Mouse (Mus musculus) small intestine, adult 2 months (tissue): ENCODE measurements around the gene Hook2. TPM values are rescaled to one million over a fixed set of nuclear protein-coding genes. Genes with fewer than 3 reads are reported as not detected.

Experiments
- H3K27ac ChIP-seq: fragments of 200-500 bp; 2 replicates; pipeline ENCODE4 v1.5.1; 2012; ENCODE audit warnings: low read depth, low read length, control low read depth, inconsistent platforms; ENCODE audit not compliant: insufficient read depth
- H3K27me3 ChIP-seq: fragments of 200-500 bp; 2 replicates; pipeline ENCODE4 v1.6.1; 2012; ENCODE audit warnings: mild to moderate bottlenecking, moderate library complexity, low read length, inconsistent platforms; ENCODE audit not compliant: control insufficient read depth, insufficient read depth
- H3K36me3 ChIP-seq: fragments of 200-500 bp; 2 replicates; pipeline ENCODE4 v1.6.1; 2012; ENCODE audit warnings: mild to moderate bottlenecking, low read length, control low read depth, inconsistent platforms; ENCODE audit not compliant: control insufficient read depth, insufficient read depth
- H3K4me1 ChIP-seq: fragments of 200-500 bp; 2 replicates; pipeline ENCODE4 v1.6.1; 2012; ENCODE audit warnings: low read length, inconsistent platforms, mixed read lengths; ENCODE audit not compliant: control insufficient read depth, insufficient read depth, insufficient read length
- H3K4me3 ChIP-seq: fragments of 200-500 bp; 2 replicates; pipeline ENCODE4 v1.5.1; 2012; ENCODE audit warnings: low read depth, mild to moderate bottlenecking, control low read depth, inconsistent platforms, low read length, moderate library complexity
- CTCF ChIP-seq: fragments of 200-500 bp; IDR thresholded peaks from 2 replicates; pipeline ENCODE4 v1.5.1; 2012; ENCODE audit warnings: low read depth, mild to moderate bottlenecking, control low read depth, inconsistent platforms, low read length, moderate library complexity, mixed read lengths; ENCODE audit not compliant: insufficient replicate concordance, insufficient read length; ENCODE audit errors: extremely low read depth
- POLR2A ChIP-seq: fragments of 200-500 bp; IDR thresholded peaks from 2 replicates; pipeline ENCODE4 v1.6.1; 2012; ENCODE audit warnings: low read depth, mild to moderate bottlenecking, control low read depth, inconsistent platforms, low read length, moderate library complexity
- WGBS: fragments of 180-500 bp; shearing (Covaris S2); methylation state at CpG from one replicate; pipeline ENCODE4 v1.1.7; 2018; 5-methylcytosine and 5-hydroxymethylcytosine counted together
- polyA plus RNA-seq: library from polyadenylated mRNA; depleted of rRNA; stranded (reverse); fragments of >200 nt; gene quantifications from 2 replicates; pipeline ENCODE4 v1.2.3, GENCODE M21; 2012

The Hook2 gene
- polyA plus RNA-seq, 1 experiment, result 56.9 TPM

DNA sequence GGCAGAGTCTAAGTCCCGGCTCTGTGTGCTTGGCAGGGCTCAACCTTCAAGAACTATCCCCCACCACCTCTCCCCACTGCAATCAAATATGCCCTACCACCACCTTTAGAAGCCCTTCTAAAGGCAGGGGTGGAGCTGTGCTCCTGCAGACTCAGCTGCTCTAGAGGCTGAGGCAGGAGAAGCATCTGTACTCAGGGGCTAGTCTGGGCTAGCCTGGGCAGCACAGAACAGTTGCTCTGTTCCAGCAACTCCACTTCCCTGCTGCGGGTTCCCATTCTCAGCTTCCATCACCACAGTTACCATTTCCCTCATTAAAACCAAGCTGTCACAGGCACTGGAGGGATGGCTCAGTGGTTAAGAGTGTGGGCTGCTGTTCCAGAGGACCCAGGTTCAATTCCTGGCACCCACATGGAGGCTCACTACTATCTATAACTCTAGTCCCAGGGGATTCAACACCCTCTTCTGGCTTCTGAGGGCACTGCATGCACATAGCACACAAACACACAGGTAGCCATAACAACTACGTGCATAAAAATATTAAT, 31.2 kb downstream of the Hook2 start:
- WGBS, result 95% methylated on average over 3 of the region's 3 CpGs
- TF ChIP-seq POLR2A, result no peak
- no peak for TF ChIP-seq CTCF
- Histone ChIP-seq H3K27ac (no peak overlapping the region), H3K27me3 (no peaks in the 10 kb centered on the region), H3K4me3 (no peak overlapping the region), H3K36me3 (peaks cover 34% of the 10 kb centered on the region), H3K4me1 (peaks cover 11% of the 10 kb centered on the region; the same call in 1 of the 2 replicates)

DNA sequence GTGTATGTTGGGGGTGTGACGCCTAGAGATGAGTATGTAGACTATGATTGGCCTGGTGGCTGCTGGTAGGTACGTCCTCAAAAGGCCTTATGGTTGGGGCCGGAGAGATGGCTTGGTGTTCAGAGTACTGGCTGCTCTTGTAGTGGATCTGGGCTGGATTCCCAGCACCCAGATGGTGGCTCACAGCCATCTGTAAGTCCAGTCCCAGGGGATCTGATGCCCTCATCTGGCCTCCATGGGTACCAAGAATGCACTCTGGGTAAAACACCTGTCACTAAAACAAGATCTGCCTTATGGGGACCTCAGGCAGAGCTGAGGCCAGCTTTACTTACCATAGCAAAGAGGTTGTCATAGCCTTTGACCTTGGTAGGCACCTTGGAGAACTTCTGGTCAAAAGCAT, 33.4 kb downstream of the Hook2 start:
- no peak for TF ChIP-seq POLR2A
- no peak for TF ChIP-seq CTCF
- 89% methylated on average over 3 of the region's 3 CpGs for WGBS
- no peak overlapping the region for H3K4me3 ChIP-seq
- H3K4me1 ChIP-seq, result peaks cover 19% of the 10 kb centered on the region
- no peak overlapping the region for H3K27ac ChIP-seq
- peaks cover 27% of the 10 kb centered on the region for H3K36me3 ChIP-seq
- H3K27me3 ChIP-seq, result no peaks in the 10 kb centered on the region

GRCm38 (mm10) chr8:85025098-85025932, 34.9 kb downstream of the Hook2 start, which contains the start of gene Asna1:
Gene Asna1 (minus strand): TSS chr8:85025281.
- 1% methylated on average over 30 of the region's 30 CpGs for WGBS
- H3K27ac ChIP-seq, result peak within 1 kb of the TSS; percentile 75
- no peaks in the 10 kb centered on the region for H3K27me3 ChIP-seq
- peak within 1 kb of the TSS; percentile 83 for H3K4me3 ChIP-seq
- TF ChIP-seq CTCF (no peak), POLR2A (peak; percentile 39; the same call in 1 of the 2 replicates)
- H3K4me1 ChIP-seq, result peaks cover 19% of the 10 kb centered on the region
- H3K36me3 ChIP-seq, result peaks cover 21% of the 10 kb centered on the region

GRCm38 (mm10) chr8:85026670-85027515, 36.5 kb downstream of the Hook2 start, which contains the start of gene Trir:
Gene Trir (plus strand): TSS chr8:85026823.
- H3K36me3 ChIP-seq, result peaks cover 23% of the 10 kb centered on the region
- H3K27ac ChIP-seq, result peak within 1 kb of the TSS; percentile 79
- H3K4me3 ChIP-seq, result peak within 1 kb of the TSS; percentile 83
- no peaks in the 10 kb centered on the region for H3K27me3 ChIP-seq
- TF ChIP-seq CTCF, result no peak
- peak; percentile 96 for TF ChIP-seq POLR2A
- H3K4me1 ChIP-seq, result peaks cover 19% of the 10 kb centered on the region
- 0% methylated on average over 75 of the region's 75 CpGs for WGBS

DNA sequence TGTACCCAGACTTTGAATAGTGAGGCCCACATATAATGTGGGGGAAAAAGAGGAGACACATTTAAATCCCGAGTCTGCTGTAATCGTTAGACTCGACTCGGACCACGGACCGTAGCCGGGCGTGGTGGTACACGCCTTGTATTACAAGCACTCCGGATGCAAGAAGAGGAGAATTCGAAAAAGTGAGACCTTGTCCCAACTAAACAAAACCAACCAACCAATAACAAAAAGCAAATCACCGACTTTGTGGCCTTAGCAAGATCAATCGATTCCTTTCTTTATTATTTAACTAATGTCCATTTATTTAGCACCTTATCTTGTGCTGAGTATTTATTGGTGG, 37.1 kb downstream of the Hook2 start:
- H3K4me1 ChIP-seq, result peaks cover 19% of the 10 kb centered on the region
- H3K27ac ChIP-seq, result peak overlapping the region; percentile 79
- H3K27me3 ChIP-seq, result no peaks in the 10 kb centered on the region
- TF ChIP-seq CTCF, result no peak
- H3K4me3 ChIP-seq, result peak overlapping the region; percentile 83
- peaks cover 24% of the 10 kb centered on the region for H3K36me3 ChIP-seq
- WGBS, result under 1% methylated on average over 13 of the region's 13 CpGs

GRCm38 (mm10) chr8:85027922-85028321, 37.5 kb downstream of the Hook2 start:
- Histone ChIP-seq H3K4me3 (no peak overlapping the region), H3K27ac (no peak overlapping the region), H3K4me1 (peaks cover 19% of the 10 kb centered on the region), H3K36me3 (peaks cover 26% of the 10 kb centered on the region), H3K27me3 (no peaks in the 10 kb centered on the region)
- TF ChIP-seq POLR2A (no peak), CTCF (no peak)
- WGBS, result 4% methylated on average over 2 of the region's 2 CpGs

DNA sequence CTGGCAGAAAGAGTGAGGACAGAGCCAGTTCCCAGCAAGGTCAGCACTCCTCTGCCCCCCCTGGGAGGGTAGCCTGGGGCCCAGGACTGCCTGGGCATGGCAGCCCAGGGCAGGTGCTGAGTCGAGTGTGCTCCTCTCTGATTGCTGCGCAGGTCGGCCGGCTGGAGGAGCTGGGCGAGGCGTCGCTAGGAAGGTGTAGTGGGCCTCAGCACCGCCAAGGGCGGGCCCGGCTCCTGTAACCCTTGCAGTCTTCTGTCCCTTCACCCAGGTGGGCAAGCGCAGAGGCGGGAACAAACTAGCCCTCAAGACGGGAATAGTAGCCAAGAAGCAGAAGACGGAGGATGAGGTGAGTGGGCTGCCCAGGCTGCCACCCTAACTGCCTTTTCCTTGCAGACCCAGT, 38.9 kb downstream of the Hook2 start:
- no peak overlapping the region for H3K4me3 ChIP-seq
- no peak overlapping the region for H3K27ac ChIP-seq
- no peak for TF ChIP-seq CTCF
- no peak for TF ChIP-seq POLR2A
- H3K27me3 ChIP-seq, result no peaks in the 10 kb centered on the region
- peaks cover 15% of the 10 kb centered on the region for H3K4me1 ChIP-seq
- H3K36me3 ChIP-seq, result peaks cover 26% of the 10 kb centered on the region
- whole genome bisulfite sequencing, result 69% methylated on average over 14 of the region's 14 CpGs
